Mouse (Mus musculus): ENCODE measurements around the gene Hid1.
"Not testable (repeated sequence)": the region's sequence is repeated elsewhere in the genome, so short reads cannot be mapped to it uniquely, and the experiment has no call there.

DNA sequence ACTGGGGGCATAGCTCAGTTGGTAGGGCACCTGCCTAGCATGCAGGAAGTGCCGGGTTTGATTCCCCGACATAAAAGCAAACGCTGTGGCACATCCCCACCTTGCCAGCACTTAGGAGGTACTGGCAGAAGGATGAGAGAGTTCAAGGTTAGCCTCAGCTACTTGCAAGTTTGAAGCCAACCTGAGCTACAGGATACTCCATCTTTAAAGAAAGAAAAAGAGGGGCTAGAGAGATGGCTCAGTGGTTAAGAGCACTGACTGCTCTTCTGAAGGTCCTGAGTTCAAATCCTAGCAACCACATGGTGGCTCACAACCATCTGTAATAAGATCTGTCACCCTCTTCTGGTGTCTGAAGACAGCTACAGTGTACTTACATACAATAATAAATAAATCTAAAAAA is 19.3 kb upstream of the Hid1 start:
- not testable (repeated sequence) for TF ChIP-seq CTCF (IDR thresholded peaks at IDR 0.05; ENCODE audit: low read depth, low read length); POLR2A (IDR thresholded peaks at IDR 0.05; ENCODE audit: borderline replicate concordance, low read depth, low read length)
